Mouse (Mus musculus): ENCODE results near the gene Vmn1r115. TPM values are rescaled to one million over a fixed set of nuclear protein-coding genes. Genes with fewer than 3 reads are reported as not detected.
"Not testable (repeated sequence)": the region's sequence is repeated elsewhere in the genome, so short reads cannot be mapped to it uniquely, and the experiment has no call there.

The Vmn1r115 gene
- not detected in 2 replicates for polyA plus RNA-seq (2012; rRNA removed)

DNA sequence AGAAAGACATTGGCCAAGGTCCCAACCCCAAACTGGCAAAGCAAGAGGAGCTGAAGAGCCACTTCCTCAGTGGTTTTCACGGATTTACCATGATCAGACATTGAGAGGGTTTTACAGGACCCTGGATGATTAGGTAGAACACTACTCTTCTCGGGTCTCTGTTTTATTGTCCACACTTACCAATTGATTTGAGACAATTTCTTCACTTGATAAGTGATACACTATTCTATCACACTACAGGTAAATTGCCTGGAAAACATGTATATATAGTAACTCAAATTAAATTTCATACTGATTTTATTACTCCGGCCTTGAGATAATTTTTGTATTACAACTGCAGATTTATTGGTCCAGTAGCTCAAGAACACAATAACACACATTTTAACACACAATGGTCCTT lies at the start of gene Vmn1r115:
Gene Vmn1r115 (minus strand): TSS at position 101 of the 400 bp plus-strand sequence.
- not testable (repeated sequence) for H3K27ac ChIP-seq (ENCODE audit: insufficient read depth, low read length); H3K4me1 ChIP-seq (ENCODE audit: control insufficient read depth, insufficient read depth, low read length); H3K4me3 ChIP-seq (ENCODE audit: insufficient read depth, low read length)

DNA sequence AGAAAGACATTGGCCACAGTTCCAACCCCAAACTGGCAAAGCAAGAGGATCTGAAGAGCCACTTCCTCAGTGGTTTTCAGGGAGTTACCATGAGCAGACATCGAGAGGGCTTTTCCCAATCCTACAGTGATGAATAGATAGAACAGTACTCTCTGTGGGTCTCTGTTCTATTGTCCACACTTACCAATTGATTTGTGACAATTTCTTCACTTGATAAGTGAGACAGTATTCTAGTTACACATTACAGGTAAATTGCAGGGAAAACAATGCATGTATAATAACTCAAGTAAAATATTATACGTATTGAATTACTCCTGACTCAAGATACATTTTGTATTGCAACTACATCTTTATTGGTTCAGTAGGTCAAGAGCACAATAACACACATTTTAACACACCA lies 39.2 kb upstream of the Vmn1r115 start, which contains the start of gene Vmn1r117:
Gene Vmn1r117 (minus strand): TSS at position 101 of the 400 bp plus-strand sequence.
- not testable (repeated sequence) for H3K27ac ChIP-seq (ENCODE audit: insufficient read depth, low read length); H3K4me1 ChIP-seq (ENCODE audit: control insufficient read depth, insufficient read depth, low read length); H3K4me3 ChIP-seq (ENCODE audit: insufficient read depth, low read length)

- not testable (repeated sequence) for H3K27ac ChIP-seq (ENCODE audit: insufficient read depth, low read length); H3K4me1 ChIP-seq (ENCODE audit: control insufficient read depth, insufficient read depth, low read length); H3K4me3 ChIP-seq (ENCODE audit: insufficient read depth, low read length)
These were observed 27.2 kb upstream of the Vmn1r115 start, which contains the start of gene Vmn1r116 for GRCm38 (mm10) chr7:20871956-20872355. Gene Vmn1r116 (plus strand): TSS chr7:20872256.

DNA sequence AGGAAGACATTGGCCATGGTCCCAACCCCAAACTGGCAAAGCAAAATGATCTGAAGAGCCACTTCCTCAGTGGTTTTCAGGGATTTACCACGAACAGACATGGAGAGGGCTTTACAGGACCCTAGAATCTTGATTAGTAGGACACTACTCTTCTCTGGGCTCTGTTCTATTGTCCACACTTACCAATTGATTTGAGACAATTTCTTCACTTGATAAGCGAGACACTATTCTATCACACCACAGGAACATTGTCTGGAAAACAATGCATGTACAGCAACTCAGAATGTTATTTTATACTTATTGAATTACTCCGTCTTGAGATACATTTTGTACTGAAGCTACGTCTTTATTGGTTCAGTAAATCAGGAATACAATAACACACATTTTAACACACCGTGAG lies 32.7 kb downstream of the Vmn1r115 start, which contains the start of gene Vmn1r114:
Gene Vmn1r114 (minus strand): TSS at position 101 of the 400 bp plus-strand sequence.
- not testable (repeated sequence) for H3K4me1 ChIP-seq (ENCODE audit: control insufficient read depth, insufficient read depth, low read length); H3K4me3 ChIP-seq (ENCODE audit: insufficient read depth, low read length)

More for the DNA sequence above, 32.7 kb downstream of the Vmn1r115 start, which contains the start of gene Vmn1r114:
- not testable (repeated sequence) for H3K27ac ChIP-seq (ENCODE audit: insufficient read depth, low read length)

Other genes with a start within 250 kb of the Vmn1r115 start
- gene Gm4513, start 246.0 kb downstream of the Vmn1r115 start, polyA plus RNA-seq (2012; rRNA removed), result not detected in 2 replicates
- not detected in 2 replicates for gene Vmn1r107, start 176.1 kb downstream of the Vmn1r115 start, polyA plus RNA-seq (2012; rRNA removed)
- not detected in 2 replicates for gene Vmn1r111, start 141.8 kb downstream of the Vmn1r115 start, polyA plus RNA-seq (2012; rRNA removed)
- not detected in 2 replicates for gene Gm10668, start 114.4 kb downstream of the Vmn1r115 start, polyA plus RNA-seq (2012; rRNA removed)
- not detected in 2 replicates for gene Vmn1r112, start 73.8 kb downstream of the Vmn1r115 start, polyA plus RNA-seq (2012; rRNA removed)
- gene Vmn1r113, start 57.7 kb downstream of the Vmn1r115 start, polyA plus RNA-seq (2012; rRNA removed), result not detected in 2 replicates
- not detected in 2 replicates for gene Vmn1r114, start 32.8 kb downstream of the Vmn1r115 start, polyA plus RNA-seq (2012; rRNA removed)
- not detected in 2 replicates for gene Vmn1r116, start 27.3 kb upstream of the Vmn1r115 start, polyA plus RNA-seq (2012; rRNA removed)
- not detected in 2 replicates for gene Vmn1r117, start 39.1 kb upstream of the Vmn1r115 start, polyA plus RNA-seq (2012; rRNA removed)
- not detected in 2 replicates for gene Vmn1r118, start 67.4 kb upstream of the Vmn1r115 start, polyA plus RNA-seq (2012; rRNA removed)
- gene Vmn1r119, start 167.5 kb upstream of the Vmn1r115 start, polyA plus RNA-seq (2012; rRNA removed), result not detected in 2 replicates
- gene Vmn1r120, start 208.8 kb upstream of the Vmn1r115 start, polyA plus RNA-seq (2012; rRNA removed), result not detected in 2 replicates